Mouse (Mus musculus) spleen, postnatal 4 days (tissue): ENCODE data around the gene Fam118b.
A peak's percentile ranks its signal among the peaks of the same experiment; 100 is the strongest.

ENCODE experiments used
- DNase-seq, 2 experiments: peaks; one replicate each; pipeline ENCODE4 v3.0.0; 2022; ENCODE audit warnings: low spot score in 2 of 2

Gene Fam118b

DNA sequence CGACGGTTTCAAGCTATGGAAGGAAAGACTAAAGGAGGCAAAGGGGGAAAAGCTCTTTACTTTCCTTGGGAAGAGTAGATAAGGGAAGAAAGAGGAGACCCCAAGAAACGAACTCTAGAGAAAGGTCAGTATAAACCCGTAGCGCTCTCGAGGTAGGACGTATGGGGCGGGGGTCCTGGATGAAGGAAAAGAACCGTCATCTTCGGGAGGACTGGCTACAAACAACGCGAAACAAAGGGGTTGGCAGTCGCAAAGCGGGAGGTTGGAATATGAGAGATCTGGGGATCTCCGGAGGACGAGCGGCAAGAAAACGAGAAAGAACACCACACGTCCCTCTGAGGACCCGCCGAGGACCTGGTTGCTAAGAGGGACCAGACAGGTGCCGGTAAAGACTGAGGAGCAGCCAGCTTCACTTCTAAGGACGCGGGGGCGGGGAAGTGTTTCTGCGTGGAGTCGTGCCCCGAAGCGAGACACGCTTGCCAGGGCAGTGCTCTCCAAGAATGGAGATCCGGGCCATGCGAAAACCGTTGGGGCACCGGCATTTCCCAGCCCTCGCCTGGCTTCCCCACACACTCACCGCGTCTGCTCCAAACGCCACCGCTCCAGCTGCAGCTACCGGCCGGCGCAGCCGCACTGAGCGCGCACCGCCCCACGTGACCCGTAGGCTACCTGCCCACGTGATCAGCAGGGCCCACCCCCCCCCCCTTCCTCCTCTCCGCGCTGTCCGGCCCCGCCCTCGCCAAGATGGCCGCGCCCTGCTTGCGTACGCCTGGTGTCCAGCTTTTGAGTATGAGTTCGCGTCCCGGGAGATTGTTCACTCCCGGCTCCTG lies at the start of gene Fam118b, which contains the start of gene Rpusd4:
Gene Fam118b, minus strand, starts transcription at position 660 of the 830 bp plus-strand sequence.
Gene Rpusd4, plus strand, starts transcription at position 720 of the 830 bp plus-strand sequence.
- peak; percentile 91 to 95 for DNase-seq

DNA sequence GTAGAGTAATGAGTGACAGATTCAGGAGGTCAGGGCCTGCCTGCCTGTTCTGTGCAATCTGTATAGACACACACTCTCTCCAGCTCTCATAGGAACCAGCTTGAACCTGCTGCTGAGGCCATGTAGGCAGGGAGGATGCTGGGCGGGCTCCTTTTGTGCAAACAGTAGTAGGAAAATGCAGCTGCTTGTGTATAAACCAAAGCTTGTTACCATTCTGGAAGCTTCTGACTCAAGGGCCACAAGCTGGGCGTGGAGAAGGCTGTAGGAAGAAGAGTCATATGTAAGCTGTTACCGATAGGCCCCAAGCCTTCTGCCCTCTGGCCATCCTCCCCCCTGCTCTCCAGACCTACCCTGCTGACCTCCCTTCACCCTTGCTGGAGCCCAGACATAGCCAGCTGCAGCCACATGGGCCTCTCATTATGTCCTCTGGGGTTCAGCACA lies 49.2 kb upstream of the Fam118b start:
- no peak for DNase-seq

DNA sequence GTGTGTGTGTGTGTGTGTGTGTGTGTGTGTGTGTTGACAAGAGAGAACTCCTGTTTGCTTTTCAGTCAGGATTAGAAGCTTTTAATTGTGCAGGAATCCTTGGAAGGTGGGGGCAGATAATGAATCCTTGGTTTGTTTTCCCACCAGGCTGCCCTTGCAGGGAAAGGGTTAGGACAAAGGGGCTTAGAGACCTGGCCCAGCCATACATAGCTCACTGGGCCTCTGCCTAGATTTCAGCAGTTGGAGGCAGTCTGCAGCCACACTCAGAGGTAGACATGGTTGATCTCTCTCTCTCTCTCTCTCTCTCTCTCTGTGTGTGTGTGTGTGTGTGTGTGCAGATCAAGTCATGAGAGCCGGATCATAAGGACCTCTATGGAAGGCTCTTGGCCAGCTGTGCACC lies 46.6 kb upstream of the Fam118b start:
- no peak for DNase-seq

DNA sequence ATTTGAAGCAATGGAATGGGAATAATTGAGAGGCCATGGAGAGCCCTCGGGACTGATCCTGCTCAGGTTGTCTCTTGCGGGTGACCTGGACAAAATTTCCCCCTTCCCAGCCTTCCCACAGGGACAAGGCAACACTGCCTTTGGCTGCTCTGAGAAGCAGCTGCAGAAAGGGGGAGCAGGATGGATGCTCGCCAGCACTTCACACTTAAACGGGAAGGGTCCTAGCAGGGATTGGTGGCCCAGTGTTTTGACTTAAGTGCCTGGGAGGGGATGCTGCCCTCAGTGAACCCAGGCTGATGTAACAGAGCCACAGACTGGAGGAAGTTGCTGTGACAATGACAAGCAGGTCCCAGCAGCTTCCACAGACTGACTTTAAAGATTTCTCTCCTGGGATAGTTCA lies 46.0 kb upstream of the Fam118b start:
- DNase-seq: no peak

DNA sequence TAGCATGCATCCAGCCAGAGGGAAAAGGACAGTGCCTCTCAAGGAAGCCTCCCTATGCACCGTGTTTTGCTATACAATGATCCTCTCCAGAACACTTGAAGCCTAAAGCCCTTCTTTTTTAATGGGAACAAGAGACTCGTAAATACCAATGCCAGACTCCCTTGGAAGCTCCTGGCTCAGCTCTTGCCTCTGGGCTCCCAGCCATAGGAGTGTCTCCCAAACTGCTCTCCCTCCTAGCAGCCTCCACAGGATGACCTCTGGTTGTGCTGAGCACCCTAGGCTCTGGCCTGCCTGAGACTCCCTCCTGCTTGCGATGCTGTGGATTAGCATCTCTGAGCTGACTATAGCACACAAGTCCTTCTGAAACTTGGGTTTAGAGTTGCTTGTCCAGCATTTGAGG lies 44.9 kb upstream of the Fam118b start:
- no peak for DNase-seq

DNA sequence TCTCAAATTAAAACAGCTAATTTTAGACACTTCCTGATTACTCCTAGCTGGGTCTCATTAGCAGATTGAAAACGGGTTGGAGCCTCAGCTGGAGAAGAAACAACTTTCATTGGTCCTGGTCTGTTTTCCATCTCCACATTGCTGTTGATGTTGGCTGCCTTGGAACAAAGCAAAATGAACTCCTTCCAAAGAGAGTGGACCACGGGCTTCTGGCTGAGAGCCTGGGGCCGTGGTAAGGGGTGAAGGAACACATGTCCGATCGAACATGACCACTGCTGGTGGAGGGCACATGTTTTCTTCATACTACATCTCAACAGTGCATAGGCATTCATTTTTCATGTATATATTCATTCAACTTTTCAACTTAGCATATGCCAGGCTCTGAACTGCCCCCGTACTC lies 42.8 kb upstream of the Fam118b start:
- no peak for DNase-seq

DNA sequence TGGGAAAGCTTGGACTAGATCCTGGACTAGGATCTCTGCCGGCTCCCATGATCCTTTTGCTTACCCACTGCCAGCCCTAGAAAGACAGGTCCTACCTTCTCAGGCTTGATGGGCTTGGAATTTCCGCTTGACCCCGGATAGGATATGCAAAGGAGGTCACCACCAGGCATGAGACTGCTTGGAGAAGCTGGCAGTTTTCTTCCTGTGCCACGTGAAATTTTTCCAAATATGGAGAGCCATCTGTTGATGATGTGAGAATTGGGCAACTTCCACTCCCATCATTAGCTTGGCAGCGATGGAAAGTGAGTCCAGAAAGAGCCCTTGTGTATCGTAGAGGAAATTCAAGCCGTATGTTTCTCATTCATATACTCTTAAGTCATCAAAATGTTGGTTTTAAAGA lies 39.9 kb upstream of the Fam118b start:
- no peak for DNase-seq

DNA sequence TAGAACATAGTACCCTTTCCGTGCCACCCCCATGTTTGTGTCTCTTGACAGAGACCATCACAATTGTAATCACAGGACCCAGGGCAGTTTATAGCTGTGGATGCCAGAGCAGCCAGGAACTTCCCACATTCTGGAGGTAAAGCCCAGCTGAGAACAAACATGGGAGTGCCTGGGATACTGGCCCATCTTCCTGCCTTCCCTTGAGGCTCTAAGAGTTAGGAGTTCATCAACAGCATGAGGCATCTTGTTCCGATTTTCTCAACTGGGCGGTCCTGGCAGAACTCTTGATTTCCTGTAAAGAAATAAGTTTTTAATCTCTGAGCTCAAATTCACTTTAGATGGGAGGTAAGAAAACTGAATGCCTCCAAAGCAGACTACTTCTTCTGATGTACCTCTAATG lies 34.6 kb upstream of the Fam118b start:
- DNase-seq: no peak

DNA sequence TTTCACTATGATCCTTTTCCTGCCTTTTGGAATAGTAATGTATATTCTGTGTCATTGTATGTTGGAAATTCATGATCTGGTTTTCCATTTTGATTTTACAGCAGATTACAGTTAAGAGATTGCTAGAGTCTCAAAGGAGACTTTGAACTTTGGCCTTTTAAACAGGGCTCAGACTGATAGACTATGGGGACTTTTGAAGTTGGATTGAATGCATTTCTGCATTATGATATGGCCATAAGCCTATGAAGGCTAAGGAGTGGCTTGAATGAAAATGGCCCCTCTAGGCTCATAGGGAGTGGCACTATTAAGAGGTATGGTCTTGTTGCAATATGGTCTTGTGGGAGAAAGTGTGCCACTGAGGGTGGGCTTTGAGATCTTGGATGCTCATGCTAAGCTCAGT lies 30.2 kb upstream of the Fam118b start:
- no peak for DNase-seq

DNA sequence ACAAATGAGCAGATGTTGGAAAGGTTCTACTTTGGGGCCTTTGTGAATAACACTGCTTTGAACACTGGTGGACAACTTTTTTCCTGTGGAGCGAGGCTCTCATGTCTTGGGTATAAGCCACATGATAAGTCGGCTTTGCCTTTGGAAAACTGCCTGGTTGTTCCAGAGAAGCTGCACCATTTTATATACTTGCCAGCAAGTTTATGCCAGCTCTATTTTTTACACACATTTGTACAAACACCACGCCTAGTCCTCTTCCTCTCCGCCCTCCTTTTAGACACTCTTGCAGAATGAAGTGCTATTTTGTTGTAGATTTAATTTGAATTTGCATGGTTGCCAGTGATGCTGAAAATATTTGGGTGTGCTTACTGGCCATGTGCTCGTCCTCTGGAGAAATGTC lies 25.9 kb upstream of the Fam118b start:
- DNase-seq: no peak

DNA sequence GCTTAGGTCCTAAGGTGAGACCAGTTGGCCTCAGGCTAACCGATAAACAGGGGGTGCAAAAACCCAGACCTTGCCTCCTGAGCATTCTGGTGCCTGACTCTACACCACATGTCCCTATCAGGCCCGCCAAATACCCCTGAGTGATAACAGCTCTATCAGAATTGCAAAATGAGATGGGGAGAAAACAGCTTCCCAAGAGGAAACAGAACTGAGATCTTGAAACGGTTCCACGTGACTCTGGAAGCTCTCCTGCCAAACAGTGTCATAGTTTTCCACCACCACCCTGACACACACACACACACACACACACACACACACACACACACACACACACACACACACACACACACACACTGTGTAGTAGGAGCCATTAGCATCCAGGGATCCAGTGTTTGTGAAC lies 23.3 kb upstream of the Fam118b start:
- no peak for DNase-seq

DNA sequence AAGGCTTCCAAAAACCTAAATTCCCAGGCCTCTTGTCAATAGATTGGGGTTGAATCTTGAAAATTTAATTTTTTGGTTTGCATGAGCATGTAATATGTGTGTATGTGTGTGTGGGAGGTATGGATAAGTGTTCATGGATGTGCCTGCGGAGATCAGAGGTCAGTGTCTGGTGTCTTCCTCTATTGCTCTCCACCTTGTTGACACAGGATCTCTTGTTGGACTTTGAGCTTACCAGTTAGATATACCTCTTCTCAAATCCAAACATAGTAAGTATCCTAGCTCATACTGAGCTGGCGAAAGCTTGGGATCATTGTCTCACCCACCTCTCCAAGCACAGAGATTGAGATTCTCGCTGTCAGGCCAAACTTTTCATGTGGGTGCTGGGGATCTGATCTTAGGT lies 22.8 kb upstream of the Fam118b start:
- no peak for DNase-seq

DNA sequence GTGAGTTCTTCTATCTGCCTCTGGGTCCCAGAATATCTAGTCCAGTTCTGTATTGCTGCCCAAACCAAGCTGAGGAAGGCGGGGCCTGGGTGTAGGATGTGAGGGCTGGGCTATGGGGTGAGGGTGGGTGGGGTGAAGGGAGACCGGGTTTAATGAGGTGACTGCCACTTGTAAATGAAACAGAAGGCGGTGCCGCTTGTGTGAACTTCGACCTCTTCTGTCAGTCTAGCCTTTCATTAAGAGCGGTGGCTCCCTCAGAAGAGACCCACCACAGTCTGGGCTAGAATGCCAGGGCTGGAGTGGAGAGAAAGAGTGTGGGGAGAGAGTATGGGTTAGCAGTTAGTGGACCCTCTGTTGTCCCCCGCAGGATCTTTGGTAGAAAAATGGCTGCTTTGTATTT lies 22.4 kb upstream of the Fam118b start:
- no peak for DNase-seq

DNA sequence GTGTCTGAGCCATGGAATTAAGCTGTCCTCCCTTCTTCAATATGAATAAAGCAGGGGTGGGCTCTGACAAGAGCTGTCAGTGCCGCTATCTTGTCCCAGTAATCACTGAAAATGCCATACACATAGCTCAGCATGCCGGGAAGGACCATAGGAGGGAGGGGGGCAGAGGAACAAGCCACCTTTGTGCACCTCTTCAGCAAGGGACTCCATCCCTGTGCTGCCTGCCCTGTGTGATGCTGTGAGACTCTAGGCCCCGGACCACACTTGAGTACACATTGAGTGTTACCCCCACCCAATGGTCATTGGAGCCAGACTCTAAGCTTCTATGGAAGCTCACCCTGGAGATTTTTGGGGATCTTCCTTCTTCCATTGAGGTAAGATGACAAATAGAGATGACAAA lies 18.7 kb upstream of the Fam118b start:
- DNase-seq: no peak

DNA sequence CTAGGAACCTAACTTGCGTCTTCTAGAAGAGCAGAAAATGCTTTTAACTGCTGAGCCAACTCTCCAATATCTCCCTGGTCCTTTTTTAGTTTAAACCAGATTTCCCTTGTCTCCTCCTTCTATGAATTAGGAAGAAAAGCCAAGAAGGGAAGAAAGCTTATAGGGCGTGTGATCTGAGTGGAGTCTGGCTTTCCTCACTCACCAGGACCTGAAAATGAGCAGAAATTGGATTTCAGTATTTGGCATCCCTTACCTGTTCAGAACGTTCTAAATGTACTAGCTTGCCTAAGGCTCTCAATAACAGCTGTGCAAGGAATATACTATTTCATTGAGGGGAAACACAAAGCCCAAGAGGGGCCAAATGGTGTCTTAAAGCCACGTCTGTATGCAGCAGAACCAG lies 16.7 kb upstream of the Fam118b start:
- no peak for DNase-seq

DNA sequence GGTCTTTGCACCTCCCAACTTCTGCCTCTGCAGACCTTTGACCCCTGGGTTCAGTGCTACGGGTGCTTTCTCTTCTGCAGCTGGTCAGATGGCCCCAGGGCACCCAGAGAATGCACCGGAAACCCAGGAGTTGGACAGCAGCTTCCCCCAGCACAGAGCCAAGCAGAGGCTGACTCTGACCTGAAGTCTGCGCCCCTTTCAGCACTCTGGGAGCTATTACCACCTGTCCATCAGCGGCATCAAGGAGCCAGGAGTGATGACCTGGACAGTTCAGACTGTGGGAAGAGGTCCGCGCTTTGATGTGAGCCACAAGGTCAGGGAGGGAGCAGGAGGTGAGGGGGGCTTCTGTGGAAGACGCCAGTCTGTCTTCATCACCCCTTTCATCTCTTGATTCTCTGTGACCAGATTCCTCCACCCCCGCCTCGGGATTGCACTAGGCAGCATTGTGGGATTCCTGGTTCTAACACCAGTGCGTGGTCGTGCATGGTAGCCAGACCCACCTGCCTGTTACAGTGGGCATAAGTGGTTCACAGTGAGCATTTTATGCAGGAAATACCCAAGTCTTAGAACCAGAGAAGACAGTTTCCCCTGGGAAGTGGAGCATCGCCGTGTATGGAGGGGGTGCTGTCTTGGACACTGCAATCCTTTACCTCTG lies 15.9 kb upstream of the Fam118b start:
- no peak for DNase-seq

DNA sequence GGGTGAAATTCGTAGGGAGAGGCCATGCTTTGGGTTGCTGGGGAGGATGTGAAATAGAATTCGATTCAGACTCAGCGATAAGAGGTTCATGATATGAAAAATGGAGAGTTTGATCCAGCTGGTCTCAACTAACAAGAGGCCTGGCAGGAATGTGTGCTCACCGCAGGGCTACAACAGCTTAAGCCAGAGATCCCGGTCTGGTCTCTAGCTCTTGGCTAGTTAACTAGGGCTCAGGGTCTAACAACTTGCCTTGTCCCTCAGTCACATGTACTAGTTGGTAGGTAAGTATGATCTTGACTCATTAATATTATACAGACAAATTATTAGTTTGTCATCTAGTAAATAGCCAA lies 15.2 kb upstream of the Fam118b start:
- DNase-seq: no peak

DNA sequence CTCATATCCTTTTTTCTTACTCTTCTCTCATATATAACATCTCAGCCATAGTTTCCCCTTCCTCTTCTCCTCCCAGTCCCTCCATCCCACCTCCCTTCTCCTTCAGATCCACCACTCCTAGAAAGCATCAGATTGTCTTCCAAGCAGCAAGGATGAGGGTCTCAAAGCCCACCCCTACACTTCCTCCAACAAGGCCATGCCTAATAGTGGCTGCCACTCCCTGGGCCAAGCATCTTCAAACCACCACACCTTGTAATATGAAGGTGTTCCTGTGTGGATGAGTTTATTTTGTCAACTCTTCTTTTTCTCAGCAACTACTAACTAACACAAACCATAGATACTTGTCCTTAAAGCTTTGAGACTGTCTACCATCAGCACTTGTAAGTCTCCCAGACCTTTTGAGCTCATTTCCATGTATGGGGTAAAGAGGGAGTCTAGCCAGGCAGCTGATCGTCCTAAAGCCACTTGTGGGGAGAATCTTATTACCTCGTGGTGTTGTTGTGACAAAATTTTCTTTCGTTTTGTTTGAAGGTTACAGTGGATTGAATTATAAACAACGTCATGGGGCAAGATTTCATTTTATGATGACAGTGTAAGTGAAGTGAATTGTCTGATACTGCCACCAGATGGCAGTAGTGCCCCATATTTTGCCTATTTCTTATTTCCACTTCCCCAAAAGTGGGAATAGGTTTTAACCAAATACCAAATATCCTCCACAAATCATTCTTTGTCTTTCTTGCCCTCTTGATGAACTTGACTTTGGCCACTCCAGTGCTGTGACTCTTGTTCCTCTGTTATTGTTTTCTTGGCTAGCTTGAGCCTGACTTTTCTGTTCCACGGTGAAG lies 14.6 kb upstream of the Fam118b start:
- DNase-seq: peak; percentile 29 to 70

DNA sequence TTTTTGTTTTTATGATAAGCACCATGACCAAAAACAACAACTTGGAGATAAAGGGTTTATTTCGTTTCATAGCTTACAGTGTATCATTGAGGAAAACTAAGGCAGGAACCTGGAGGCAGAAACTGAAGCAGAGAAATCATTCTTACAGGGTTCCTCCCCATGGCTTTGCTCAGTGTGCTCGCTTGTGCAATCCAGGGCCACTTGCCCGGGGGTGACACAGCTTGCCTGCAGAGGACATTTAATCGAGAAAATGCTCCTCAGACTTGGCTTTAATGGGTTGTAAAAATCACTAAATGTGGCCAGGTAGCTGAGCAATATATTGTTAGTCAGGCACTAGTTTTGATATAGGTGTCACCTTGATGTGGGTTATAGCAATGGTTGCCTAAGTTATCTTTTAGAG lies 10.8 kb upstream of the Fam118b start:
- DNase-seq: no peak

DNA sequence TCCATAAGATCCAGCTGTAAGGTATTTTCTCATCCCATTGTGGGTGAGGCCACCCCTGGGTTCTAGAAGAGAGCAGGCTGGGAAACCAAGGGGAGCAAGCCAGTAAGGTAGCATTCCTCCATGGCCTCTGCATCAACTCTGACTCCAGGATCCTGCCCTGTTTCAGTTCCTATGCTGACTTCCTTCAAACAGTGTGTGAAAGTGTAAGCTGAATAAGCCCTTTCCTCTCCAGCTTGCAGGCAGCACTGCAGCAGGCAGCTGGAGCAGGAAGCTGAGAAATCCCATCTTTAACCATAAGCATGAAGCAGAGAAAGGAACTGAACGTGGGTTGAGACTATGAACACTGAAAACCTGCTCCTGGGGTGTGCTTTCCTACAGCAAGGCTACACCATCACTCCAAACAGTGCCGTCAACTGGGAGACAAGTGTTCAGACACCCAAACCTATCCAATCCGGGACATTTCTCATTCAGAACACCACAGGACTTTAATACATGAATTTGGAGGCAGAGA lies 10.3 kb upstream of the Fam118b start:
- no peak for DNase-seq

DNA sequence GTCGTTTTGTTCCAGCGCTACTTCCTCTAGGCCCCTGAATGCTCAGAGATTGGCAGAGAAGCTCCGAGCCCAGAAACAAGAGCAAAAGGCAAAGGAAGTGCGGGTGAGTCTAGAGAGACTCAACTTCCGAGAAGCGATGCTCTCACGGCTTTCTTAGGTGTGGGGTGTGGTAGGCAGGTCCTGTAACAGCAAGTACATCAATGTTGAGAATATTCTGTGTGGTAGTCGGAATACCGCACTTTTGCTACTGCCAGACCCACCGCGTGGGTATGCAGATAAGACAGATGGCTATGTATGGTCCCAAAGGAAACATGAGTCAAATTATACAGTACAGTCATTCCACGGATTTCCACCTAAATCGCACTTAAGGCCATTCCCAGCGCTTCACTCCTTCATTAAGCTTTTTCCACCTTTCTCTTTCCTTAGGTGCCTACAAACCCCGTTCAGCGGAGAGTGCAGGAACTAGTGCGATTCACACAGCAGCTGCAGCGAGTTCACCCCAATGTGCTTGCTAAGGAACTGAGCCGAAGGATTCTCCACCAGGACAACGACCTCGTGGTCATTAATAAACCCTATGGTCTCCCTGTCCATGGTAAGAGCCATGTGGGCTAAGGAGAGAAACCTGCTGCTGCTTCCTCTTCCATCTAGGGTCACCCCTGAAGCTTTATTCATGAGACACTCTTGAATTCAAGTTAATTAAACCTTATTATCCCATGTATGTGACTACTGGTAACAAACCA lies 541 bp upstream of the Fam118b start:
- no peak for DNase-seq

DNA sequence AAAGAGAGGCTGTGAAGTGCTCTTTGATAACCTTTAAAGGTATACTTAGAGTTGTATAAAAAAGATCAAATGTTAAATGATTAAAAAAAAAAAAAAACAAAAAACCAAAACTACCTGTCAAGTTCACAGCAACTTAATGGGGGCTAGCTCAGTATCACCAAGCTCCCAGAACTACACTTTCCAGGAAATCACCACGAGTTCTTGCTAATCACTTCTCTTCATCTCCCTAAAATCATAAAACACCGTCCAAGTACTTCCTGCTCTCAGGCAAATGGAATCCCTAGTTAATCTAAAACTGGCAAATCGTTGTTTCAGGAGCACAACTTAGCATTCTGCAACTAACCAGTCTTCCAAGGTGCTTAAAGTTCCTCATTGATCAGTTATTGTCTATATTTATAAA lies 3.1 kb downstream of the Fam118b start:
- no peak for DNase-seq
